Mouse (Mus musculus) cerebellum, adult 8-10 months (tissue): Measurements from ENCODE around the gene Mcpt8.
"Not testable (repeated sequence)": the region's sequence is repeated elsewhere in the genome, so short reads cannot be mapped to it uniquely, and the experiment has no call there.

Experiments used
- DNase-seq: peaks from one replicate; pipeline ENCODE4 v3.0.0; 2022

Gene Mcpt8

DNA sequence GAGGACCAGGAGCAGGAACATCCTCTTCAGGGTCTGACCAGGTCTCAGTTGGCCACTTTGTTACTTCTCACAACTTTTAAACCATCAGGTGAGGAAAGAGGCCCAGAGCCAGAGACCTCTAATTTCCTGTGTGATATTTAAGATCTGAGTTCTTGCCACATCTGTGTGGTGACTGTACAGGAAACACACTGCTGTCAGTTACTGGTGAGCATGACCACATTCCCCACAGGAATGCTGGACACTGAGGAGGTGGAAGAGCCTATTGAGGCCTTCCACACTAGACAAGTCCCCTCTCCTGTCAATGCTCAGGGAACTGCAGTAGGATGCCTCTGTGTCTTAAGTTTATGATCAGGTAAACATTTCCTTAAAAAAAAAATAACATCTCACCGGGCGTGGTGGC, at the start of gene Mcpt8:
Gene Mcpt8, minus strand, starts transcription at position 107 of the 400 bp plus-strand sequence.
- DNase-seq: no peak

GRCm38 (mm10) chr14:56133675-56134074, 48.6 kb upstream of the Mcpt8 start:
- DNase-seq: not testable (repeated sequence)

DNA sequence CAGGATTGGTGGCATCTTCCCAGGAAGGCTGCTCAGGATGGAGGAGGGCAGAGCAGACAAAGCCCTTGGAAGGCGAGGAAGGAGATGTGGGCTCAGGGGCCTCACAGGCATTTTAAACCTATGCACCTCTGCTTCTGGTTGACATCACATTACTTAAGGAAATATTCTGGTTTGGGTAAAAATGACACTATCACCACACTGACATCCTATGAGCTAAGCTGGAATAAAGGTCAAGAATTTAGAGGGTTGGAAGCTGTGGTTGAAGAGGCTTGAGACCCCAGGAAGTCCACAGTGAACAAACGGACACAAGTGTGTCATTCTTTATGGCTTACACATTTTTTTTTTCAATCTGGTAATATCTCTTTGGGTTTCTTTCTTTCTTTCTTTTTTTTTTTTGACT, 47.4 kb upstream of the Mcpt8 start, which contains the start of gene Gzmd:
Gene Gzmd, minus strand, starts transcription at position 101 of the 400 bp plus-strand sequence.
- DNase-seq: not testable (repeated sequence)

- no peak for DNase-seq
Measured at GRCm38 (mm10) chr14:56128341-56128740, 43.3 kb upstream of the Mcpt8 start.

DNA sequence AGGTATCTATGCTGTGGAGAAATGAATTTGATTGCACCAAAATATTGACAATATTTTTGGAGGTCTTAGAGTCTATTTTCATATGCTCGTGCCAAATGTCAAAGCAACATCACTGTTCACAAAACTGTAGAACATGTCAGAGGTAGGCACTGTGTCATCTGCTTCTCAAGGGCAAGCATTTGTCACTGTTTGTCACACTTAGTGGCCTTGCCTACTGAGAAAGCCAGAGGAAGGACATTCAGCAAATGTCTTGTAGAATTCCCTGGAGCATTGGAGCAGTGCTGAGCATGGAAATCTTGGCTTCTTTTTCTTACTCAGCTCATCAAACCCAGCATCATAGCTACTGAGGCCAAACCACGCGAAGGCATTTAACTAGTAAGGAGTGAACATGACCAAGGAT, 38.4 kb upstream of the Mcpt8 start:
- no peak for DNase-seq

DNA sequence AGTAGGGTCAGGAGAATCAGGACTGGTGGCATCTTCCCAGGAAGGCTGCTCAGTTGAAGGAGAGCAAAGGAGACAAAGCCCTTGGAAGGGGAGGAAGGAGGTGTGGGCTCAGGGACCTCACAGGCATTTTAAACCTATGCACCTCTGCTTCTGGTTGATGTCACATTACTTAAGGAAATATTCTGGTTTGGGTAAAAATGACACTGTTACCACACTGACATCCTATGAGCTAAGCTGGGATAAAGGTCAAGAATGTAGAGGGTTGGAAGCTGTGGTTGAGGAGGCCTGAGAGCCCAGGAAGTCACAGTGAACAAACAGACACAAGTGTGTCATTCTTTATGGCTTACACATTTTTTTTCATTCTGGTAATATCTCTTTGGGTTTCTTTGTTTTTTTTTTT, 35.5 kb upstream of the Mcpt8 start, which contains the start of gene Gzme:
Gene Gzme, minus strand, starts transcription at position 101 of the 400 bp plus-strand sequence.
- DNase-seq: no peak

DNA sequence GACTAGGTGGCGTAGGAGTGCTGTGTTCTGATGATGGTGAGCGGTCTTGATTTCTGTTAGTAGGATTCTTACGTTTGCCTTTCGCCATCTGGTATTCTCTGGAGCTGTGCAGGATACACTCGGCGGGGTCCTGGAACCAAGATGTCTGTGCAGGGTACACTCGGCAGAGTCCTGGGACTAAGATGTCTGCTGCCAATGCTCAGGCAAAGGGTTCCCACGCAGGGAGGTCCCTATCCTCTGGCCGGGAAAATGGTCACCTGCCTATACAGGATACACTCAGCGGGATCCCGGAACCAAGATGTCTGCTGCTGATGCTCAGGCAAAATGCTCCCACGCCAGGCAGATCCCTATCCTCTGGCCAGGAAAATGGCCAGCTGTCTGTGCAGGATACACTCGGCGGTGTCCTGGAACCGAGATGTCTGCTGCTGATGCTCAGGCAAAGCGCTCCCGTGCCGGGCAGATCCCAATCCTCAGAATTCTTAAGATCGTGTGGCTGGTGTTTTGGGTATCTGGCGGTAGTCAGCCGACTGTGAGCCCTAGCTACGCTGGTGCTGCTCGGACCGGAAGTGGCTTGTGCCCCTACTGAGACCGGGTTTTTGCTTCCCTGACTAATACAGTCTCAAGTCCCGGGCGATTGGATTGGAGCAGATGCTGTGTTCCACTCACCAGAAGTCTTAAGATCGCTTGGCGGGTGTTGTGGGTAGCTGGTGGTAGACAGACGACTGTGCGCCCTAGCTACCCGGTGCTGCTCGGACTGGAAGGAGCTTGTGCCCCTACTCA, 30.6 kb upstream of the Mcpt8 start:
- DNase-seq: not testable (repeated sequence)

- DNase-seq: no peak
Measured at GRCm38 (mm10) chr14:56105447-56106180, 20.5 kb upstream of the Mcpt8 start.

DNA sequence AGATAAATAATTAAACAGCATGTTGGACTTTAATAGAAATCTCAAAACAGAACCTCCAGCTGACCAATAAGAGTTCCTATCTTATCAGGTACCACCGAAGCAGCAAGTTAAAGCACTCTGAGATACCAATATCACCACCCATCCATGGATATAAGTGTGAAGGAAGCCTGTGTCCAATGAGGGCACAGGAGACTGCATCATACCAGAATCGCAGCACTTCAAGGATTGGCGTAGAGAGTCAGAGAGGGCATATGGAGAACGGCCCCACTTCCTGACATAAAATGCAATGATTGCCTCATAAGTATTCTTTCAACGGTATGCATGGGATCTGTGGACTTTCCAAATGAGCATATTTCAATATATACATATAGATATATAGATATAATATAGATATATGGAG, 19.9 kb upstream of the Mcpt8 start:
- DNase-seq: no peak

GRCm38 (mm10) chr14:56103452-56103851, 18.4 kb upstream of the Mcpt8 start:
- DNase-seq: no peak

- DNase-seq: no peak
Measured at GRCm38 (mm10) chr14:56102386-56102785, 17.3 kb upstream of the Mcpt8 start, which contains the start of gene Ctsg. Ctsg (minus strand) TSS chr14:56102574.

DNA sequence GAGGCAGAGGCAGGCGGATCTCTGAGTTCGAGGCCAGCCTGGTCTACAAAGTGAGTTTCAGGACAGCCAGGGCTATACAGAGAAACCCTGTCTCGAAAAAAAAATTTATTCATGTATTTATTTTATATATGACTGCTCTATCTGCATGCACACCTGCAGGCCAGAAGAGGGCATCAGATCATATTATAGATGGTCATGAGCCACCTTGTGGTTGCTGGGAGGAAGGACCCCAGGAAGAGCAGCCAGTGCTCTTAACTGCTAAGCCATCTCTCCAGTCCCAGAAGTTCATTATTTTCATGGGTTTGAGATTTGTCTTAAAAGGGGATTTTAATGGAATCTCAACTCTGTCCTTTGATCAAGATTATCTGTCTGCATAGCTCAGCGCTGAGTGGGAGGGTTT, 13.9 kb upstream of the Mcpt8 start:
- DNase-seq: no peak

DNA sequence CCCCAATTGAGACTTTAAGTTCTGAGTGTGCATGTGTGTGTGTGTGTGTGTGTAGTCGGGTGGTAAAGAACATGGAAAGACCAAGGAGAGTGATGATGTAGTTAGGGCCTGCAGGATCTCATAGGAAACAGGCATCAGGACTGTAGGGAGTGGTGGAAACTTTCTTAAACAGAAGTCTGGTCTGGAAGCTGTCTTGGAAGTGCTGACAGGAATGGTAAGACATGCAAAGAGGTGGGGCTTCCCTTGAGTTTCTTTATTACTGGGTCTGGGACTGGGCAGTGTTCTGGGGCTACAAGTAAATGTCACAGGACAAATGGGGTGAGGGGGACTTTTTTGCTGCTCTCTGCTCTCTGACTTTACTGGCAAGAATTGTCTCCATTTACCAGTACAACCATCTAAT, 12.5 kb upstream of the Mcpt8 start:
- no peak for DNase-seq

DNA sequence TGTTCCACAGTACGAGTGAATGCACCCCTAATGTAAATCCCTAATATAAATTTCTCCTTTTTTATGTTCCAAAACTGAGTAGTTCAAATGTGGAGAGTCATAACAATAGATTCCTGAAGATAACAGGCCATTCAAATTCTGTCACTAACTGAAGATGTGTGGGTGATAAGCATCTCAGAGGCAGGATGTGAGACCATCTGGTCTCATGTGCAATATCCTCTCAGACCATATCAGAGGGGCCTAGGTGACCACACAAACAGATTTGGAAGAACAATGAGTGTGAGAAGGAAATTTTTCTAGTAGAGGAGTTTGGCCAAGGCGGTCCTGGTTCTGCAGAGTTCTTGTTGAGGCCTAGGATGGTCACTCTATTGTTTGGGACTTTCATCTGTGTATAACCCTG, 8.3 kb upstream of the Mcpt8 start:
- DNase-seq: no peak

- DNase-seq: no peak
Measured at GRCm38 (mm10) chr14:56086711-56087110, 1.6 kb upstream of the Mcpt8 start.

GRCm38 (mm10) chr14:56082016-56082415, 3.1 kb downstream of the Mcpt8 start:
- peak; percentile 35 for DNase-seq

DNA sequence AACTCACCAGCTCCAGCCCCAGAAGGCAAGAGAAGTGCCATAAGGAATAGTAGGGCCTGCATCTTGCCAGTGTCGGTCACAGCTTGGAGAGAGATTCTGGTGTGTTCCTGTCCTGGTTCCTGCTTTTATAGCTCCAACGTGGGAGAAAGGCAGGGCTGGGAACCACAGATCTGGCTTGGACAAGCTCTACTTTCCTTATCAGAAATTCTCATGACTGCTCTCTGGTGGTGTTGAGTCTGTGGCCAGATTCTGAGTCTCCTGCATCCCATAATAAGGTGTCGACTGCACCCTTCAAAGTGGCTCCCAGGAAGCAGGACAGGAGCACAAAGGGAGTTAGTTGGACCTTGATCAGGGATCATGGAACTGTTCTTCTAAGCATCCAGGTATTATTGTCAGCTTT, 22.9 kb downstream of the Mcpt8 start, which contains the start of gene Mcpt4:
Gene Mcpt4, minus strand, starts transcription at position 101 of the 400 bp plus-strand sequence.
- not testable (repeated sequence) for DNase-seq

DNA sequence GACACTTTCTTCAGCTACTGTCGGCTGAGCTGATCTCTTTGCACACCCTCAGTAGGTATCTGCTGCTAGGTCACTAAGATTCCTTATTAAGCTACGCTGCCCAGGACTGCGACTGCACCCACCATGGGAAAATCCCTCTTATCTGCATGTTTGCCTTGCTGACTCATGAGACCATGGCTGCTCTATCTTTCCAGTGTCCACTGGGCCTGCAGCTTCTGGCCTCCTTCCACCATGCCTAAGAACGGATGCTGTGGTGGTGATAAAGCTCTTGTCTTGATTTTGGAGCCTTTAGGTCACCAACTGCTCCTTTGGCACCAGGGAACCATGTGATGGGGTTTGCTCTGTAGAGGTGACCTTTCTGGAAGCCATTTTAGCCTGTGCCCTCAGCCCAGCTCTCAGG, 27.4 kb downstream of the Mcpt8 start:
- DNase-seq: no peak

DNA sequence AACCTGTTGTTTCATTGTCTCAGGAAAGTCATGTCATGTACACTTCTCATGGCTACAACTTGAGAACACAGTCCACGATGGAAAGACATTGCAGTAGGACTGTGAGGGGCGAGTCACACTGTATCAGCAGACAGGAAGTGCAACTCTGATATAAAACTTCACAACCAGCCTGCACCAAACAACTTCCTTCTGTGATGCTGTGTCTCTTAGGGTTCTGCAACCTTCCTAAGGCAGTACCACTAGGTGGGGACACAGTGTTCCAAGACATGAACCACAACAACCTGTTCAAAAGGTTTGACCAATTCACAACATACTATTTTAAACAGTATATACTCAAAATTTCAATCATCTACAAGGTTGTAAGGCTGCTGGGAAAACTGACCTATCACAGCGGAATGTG, 29.7 kb downstream of the Mcpt8 start:
- DNase-seq: no peak

DNA sequence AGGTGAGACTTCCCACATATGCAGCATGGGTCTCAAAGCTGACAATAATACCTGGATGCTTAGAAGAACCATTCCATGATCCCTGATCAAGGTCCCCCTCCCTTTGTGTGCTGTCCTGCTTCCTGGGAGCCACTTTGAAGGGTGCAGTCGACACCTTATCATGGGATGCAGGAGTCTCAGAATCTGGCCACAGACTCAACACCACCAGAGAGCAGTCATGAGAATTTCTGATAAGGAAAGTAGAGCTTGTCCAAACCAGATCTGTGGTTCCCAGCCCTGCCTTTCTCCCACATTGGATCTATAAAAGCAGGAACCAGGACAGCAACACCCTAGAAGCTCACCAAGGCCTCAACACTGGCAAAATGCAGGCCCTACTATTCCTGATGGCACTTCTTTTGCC, 43.3 kb downstream of the Mcpt8 start, which contains the start of gene Mcpt2:
Gene Mcpt2, plus strand, starts transcription at position 250 of the 400 bp plus-strand sequence.
- DNase-seq: not testable (repeated sequence)

GRCm38 (mm10) chr14:56034433-56034832, 50.6 kb downstream of the Mcpt8 start:
- DNase-seq: no peak
